Mouse (Mus musculus): ENCODE results near the gene Sirt4. TPM values are rescaled to one million over a fixed set of nuclear protein-coding genes. Genes with fewer than 3 reads are reported as not detected.

Sirt4 gene
- polyA plus RNA-seq, 1 experiment from 2014 or later = 7.2 TPM

DNA sequence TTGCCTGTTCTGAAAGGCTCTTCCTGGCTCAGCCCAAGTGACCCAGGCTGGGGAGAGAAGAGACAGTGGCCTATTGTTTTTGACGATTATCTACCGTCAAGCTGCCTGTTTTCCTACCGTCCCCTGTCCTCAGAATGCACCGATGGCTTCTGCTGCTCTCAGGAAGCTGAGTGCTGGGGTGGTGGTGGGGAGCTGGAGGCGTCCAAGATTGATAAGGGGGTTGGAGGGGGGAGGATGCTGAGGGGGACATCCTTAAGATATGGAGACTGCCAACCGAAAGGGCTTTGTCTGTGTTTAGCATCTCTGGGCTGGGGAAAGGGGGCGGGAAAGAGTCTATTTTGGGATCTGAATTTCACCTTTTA lies 52.6 kb downstream of the Sirt4 start:
- 48% methylated on average over 7 of the region's 7 CpGs for WGBS (ENCODE audit: missing documents)
- Histone ChIP-seq H3K79me2 (ENCODE audit: inconsistent target) (no peaks in the 10 kb centered on the region), H3K36me3 (ENCODE audit: inconsistent target) (no peaks in the 10 kb centered on the region), H3K27ac (no peak overlapping the region), H3K4me3 (ENCODE audit: inconsistent target) (no peak overlapping the region)

DNA sequence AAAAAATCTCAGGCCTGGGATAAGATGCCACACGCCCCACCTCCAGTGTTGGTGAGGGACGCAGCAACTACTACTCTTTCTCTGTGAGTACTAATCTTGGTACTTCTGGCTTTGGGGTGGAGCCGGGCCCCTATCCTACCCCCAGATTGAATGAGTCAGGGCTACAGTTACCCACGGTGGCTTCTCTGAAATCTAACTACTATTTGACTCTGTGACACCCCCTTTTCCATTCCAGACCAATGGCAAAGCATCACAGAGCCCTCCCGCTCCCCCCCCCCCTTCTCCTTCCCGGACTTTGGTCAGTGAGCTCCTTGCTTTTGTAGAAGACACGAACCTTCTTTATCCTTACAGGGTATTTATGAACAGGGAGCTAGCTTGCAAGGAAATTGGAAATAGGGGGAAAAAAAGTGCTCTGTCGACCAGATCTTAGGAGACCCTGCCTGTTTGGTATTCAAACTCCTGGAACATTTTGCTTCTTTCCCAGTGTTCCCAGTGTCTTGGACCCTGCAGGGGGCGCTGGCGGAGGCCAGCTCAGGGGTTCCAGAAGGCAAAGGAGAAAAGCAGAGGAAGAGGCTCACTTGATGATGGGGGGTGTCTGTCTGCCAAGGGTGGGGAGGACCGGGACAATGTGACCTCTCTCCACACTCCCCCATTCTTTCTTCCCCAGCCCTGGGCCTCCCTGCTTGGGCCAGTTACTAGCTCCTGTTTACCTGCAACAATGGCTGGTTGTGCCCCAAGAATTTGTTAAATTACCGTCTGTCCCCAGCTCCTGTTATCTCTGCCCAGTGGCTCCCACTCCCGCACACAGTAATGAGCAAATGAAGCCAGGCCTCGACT lies 53.2 kb downstream of the Sirt4 start:
- Histone ChIP-seq H3K27ac (no peak overlapping the region), H3K79me2 (ENCODE audit: inconsistent target) (no peaks in the 10 kb centered on the region), H3K4me3 (ENCODE audit: inconsistent target) (no peak overlapping the region), H3K36me3 (ENCODE audit: inconsistent target) (no peaks in the 10 kb centered on the region)
- 27% methylated on average over 13 of the region's 14 CpGs for WGBS (ENCODE audit: missing documents)

DNA sequence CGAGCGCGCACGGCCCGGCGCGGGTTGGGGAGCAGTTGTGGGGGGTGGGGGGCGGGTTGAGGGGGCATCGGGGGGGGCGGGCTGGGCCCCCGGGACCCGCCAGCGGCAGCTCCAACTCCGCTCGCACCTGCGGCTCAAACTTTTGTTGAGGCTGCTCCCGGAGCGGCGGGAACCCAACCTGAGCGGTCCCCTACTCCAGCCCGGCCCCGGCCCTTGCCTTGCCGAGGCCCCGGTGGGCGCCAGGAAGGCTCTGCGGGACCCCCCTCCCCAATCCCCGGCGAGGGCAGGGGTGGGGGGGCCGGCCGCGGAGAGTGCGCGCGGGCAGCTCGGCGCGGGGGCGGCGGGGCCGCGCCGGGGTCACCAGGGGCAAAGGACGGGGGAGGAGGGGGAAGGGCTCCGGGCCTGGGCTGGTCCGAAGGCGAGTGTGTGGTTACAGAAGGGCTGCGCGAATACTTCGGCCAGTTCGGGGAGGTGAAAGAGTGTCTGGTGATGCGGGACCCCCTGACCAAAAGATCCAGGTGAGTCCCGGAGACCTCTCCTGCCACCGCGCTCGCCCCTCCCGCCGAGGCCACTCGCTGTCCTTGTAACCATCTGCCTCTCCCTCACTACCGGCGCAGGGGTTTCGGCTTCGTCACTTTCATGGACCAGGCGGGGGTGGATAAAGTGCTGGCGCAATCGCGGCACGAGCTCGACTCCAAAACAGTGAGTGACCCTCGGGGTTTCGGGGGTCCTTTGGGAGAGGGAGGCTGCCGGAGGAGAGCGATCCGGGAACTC lies 54.2 kb downstream of the Sirt4 start:
- Histone ChIP-seq H3K4me3 (ENCODE audit: inconsistent target) (no peak overlapping the region), H3K36me3 (ENCODE audit: inconsistent target) (no peaks in the 10 kb centered on the region), H3K79me2 (ENCODE audit: inconsistent target) (no peaks in the 10 kb centered on the region), H3K27ac (no peak overlapping the region)
- 2% methylated on average over 59 of the region's 73 CpGs for WGBS (ENCODE audit: missing documents)

DNA sequence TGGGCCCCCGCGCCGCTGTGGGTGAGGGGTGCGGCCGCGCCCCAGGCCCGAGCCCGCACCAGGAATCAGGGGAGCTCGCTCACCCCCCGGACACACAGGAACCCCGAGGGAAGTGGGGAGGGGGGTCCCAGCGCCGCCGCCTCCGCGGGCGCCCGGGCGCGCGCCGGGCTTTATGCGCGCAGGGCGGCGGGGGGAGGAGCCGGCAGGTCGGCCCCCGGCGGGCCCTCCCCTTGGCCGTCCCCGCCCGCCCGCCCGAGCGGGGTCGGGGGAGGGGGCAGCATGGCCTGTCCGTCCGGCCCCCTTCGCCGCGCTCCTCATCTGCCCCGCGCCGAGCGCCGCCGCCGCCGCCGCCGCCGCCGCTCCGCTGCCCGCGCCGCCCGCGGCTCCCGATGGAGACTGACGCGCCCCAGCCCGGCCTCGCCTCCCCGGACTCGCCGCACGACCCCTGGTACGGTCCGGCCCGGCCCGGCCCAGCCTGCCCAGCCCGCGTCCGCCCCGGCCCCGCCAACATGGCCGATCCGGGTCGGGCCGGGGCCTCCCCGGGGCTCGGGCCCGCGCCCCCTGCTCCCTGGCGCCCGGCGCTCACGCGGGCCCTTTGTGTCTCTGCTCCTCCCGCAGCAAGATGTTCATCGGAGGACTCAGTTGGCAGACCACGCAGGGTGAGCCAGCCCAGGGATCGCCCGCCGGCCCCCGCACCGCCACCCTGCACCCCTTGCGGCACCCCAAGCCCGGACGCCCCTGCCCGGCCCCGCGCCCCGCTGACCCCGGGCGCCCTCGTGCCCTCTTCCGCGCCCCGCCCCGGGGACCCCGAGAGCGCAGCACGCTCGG lies 55.0 kb downstream of the Sirt4 start, which contains the start of gene Msi1:
TSS of gene Msi1 (plus strand) at position 241 of the 828 bp plus-strand sequence.
- no peak within 1 kb of the TSS for H3K4me3 ChIP-seq (ENCODE audit: inconsistent target)
- no peaks in the 10 kb centered on the region for H3K79me2 ChIP-seq (ENCODE audit: inconsistent target)

DNA sequence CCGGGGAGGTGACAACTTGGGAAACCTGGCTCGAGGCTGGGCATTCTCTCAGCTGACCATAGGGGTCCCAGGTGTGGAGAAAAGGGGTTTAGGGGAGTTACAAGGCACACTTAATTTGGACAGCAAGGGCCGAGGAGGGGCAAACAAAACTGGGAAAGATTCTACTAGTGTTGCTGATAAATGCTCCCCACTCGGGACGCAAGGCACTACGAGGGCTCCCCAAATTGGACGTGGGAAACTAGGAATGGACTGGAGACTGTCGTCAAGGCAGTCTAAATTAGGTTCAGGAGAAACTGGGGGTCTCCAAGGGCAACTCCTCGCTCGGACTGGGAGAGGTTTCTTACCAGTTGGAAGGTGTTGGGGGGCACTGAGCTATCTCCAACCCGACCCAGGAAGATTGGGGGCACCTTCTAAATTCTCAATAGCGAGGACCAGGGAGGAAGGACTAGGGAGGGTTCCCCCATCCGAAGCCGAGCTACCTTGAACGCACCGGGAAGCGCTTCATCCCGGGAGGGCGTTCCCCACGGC lies 55.6 kb downstream of the Sirt4 start:
- Histone ChIP-seq H3K4me3 (ENCODE audit: inconsistent target) (no peak overlapping the region), H3K79me2 (ENCODE audit: inconsistent target) (no peaks in the 10 kb centered on the region), H3K36me3 (ENCODE audit: inconsistent target) (no peaks in the 10 kb centered on the region), H3K27ac (no peak overlapping the region)
- 5% methylated on average over 20 of the region's 20 CpGs for WGBS (ENCODE audit: missing documents)

More for the DNA sequence above, 55.0 kb downstream of the Sirt4 start, which contains the start of gene Msi1:
- 1% methylated on average over 64 of the region's 117 CpGs for WGBS (ENCODE audit: missing documents)
- Histone ChIP-seq H3K27ac (no peak within 1 kb of the TSS), H3K36me3 (ENCODE audit: inconsistent target) (no peaks in the 10 kb centered on the region)

Other genes starting within 250 kb of the Sirt4 start
- gene Pop5, start 248.9 kb downstream of the Sirt4 start, polyA plus RNA-seq (2018) = 18.6 to 30.7 TPM (median 22.3 TPM) in 3 replicates
- gene Rnf10, start 211.8 kb downstream of the Sirt4 start, polyA plus RNA-seq (2018) = 89.0 to 101 TPM (median 92.8 TPM) in 3 replicates
- gene Coq5, start 205.1 kb downstream of the Sirt4 start, polyA plus RNA-seq (2018) = 22.6 to 29.0 TPM (median 22.8 TPM) in 3 replicates
- 156 to 244 TPM (median 202 TPM) in 3 replicates for gene Dynll1, start 183.7 kb downstream of the Sirt4 start, polyA plus RNA-seq (2018)
- gene Srsf9, start 157.5 kb downstream of the Sirt4 start, polyA plus RNA-seq (2018) = 61.4 to 98.7 TPM (median 76.4 TPM) in 3 replicates
- 23.7 to 43.8 TPM (median 24.3 TPM) in 3 replicates for gene Gatc, start 143.5 kb downstream of the Sirt4 start, polyA plus RNA-seq (2018)
- 36.6 to 91.2 TPM (median 78.9 TPM) in 3 replicates for gene Triap1, start 143.5 kb downstream of the Sirt4 start, polyA plus RNA-seq (2018)
- gene Cox6a1, start 135.7 kb downstream of the Sirt4 start, polyA plus RNA-seq (2018) = 268 to 413 TPM (median 344 TPM) in 3 replicates
- not detected in 3 replicates for gene Msi1, start 55.1 kb downstream of the Sirt4 start, polyA plus RNA-seq (2018)
- gene Pla2g1b, start 18.5 kb downstream of the Sirt4 start, polyA plus RNA-seq (2018) = not detected in 3 replicates
- gene Pxn, start 22.0 kb upstream of the Sirt4 start, polyA plus RNA-seq (2018) = 48.5 to 74.5 TPM (median 67.7 TPM) in 3 replicates
- 520 to 1,272 TPM (median 1,219 TPM) in 3 replicates for gene Rplp0, start 74.7 kb upstream of the Sirt4 start, polyA plus RNA-seq (2018)
- gene Gcn1l1, start 80.5 kb upstream of the Sirt4 start, polyA plus RNA-seq (2018) = 12.9 to 25.7 TPM (median 22.1 TPM) in 3 replicates
- gene Rab35, start 147.2 kb upstream of the Sirt4 start, polyA plus RNA-seq (2018) = 53.2 to 67.5 TPM (median 59.0 TPM) in 3 replicates
- 2.0 to 3.9 TPM (median 2.5 TPM) in 3 replicates for gene Bicdl1, start 246.9 kb upstream of the Sirt4 start, polyA plus RNA-seq (2018)

Measured in macrophage (primary cell).